Mouse (Mus musculus): ENCODE measurements around the gene Syt13.

DNA sequence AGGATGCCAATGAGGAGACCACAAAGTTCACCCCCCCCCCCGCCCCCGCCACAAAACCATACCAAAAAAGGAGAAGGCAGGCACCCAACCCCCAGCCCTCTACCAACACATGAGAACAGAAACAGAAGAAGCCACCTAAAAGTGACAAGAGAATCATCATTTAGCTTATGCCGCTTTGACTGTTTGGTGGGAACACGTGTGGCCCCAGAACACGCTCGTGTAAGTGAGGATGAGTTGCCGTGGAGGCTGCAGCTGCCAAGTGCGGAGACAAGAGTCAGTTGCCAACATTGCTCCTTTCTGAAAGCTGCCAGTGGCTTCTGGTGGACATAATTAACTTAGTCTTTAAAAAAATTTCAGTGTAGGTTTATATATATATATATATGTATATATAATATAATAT, 56.6 kb downstream of the Syt13 start:
- TF ChIP-seq MYC (IDR thresholded peaks at IDR 0.05; ENCODE audit: low read depth, low read length): no peak
- TF ChIP-seq CTCF (conservative IDR thresholded peaks at IDR 0.05 in 1 of 2, IDR thresholded peaks at IDR 0.05 in 1 of 2; ENCODE audit: low read depth in 2 of 2, low read length in 2 of 2): no peak
- TF ChIP-seq NELFE (IDR thresholded peaks at IDR 0.05; ENCODE audit: low read depth, low read length): no peak
- no peak for TF ChIP-seq JUN (IDR thresholded peaks at IDR 0.05; ENCODE audit: insufficient read depth, low read depth, low read length)
- no peak for TF ChIP-seq EP300 (IDR thresholded peaks at IDR 0.05; ENCODE audit: low read length)

Data from CH12.LX (cell line).